Mouse (Mus musculus) kidney, adult 2 months (tissue): Measurements from ENCODE around the gene Sh2d1b2. TPM values are rescaled to one million over a fixed set of nuclear protein-coding genes. Genes with fewer than 3 reads are reported as not detected.

Experiments
- DNase-seq: peaks from one replicate; pipeline ENCODE4 v3.0.0; 2021
- H3K27ac ChIP-seq: fragments of 200-500 bp; 2 replicates; pipeline ENCODE4 v1.5.1; 2012; ENCODE audit warnings: low read depth, low read length, control low read depth, inconsistent platforms; ENCODE audit not compliant: insufficient read depth
- H3K27me3 ChIP-seq: fragments of 200-500 bp; replicated peaks from 2 replicates; pipeline ENCODE4 v1.6.1; 2012; ENCODE audit warnings: mild to moderate bottlenecking, moderate library complexity, low read length, inconsistent platforms; ENCODE audit not compliant: control insufficient read depth, insufficient read depth
- H3K36me3 ChIP-seq: fragments of 200-500 bp; 2 replicates; pipeline ENCODE4 v1.6.1; 2012; ENCODE audit warnings: mild to moderate bottlenecking, moderate library complexity, low read length, inconsistent platforms; ENCODE audit not compliant: control insufficient read depth, insufficient read depth
- H3K4me1 ChIP-seq: fragments of 200-500 bp; 2 replicates; pipeline ENCODE4 v1.6.1; 2011; ENCODE audit warnings: low read length; ENCODE audit not compliant: control insufficient read depth, insufficient read depth
- H3K4me3 ChIP-seq: fragments of 200-500 bp; 2 replicates; pipeline ENCODE4 v1.5.1; 2011; ENCODE audit warnings: mild to moderate bottlenecking, low read depth, low read length, control low read depth; ENCODE audit not compliant: insufficient read depth
- CTCF ChIP-seq: fragments of 200-500 bp; conservative IDR thresholded peaks from 2 replicates; pipeline ENCODE4 v1.5.1; 2011; ENCODE audit warnings: low read depth, mild to moderate bottlenecking, control low read depth, low read length, moderate library complexity, mixed read lengths; ENCODE audit not compliant: insufficient read depth, insufficient read length
- POLR2A ChIP-seq: fragments of 200-500 bp; IDR thresholded peaks from one replicate; pipeline ENCODE4 v1.6.1; 2011; ENCODE audit warnings: low read depth, low read length, control low read depth
- WGBS: fragments of 180-500 bp; shearing (Covaris S2); methylation state at CpG from one replicate; pipeline ENCODE4 v1.1.7; 2018; 5-methylcytosine and 5-hydroxymethylcytosine counted together
- polyA plus RNA-seq: library from polyadenylated mRNA; depleted of rRNA; stranded (reverse); fragments of >200 nt; gene quantifications from 2 replicates; pipeline ENCODE4 v1.2.3, GENCODE M21; 2012; rRNA removed

Sh2d1b2 gene
- polyA plus RNA-seq, 1 experiment = not detected

- Histone ChIP-seq H3K4me3 (no peak overlapping the region), H3K4me1 (no peaks in the 10 kb centered on the region), H3K36me3 (no peaks in the 10 kb centered on the region), H3K27ac (no peak overlapping the region), H3K27me3 (no peaks in the 10 kb centered on the region)
- 91% methylated on average over 6 of the region's 6 CpGs for WGBS
- DNase-seq = no peak
- TF ChIP-seq CTCF (no peak), POLR2A (no peak)
These were observed 69.9 kb downstream of the Sh2d1b2 start for GRCm38 (mm10) chr1:170302456-170302855.

DNA sequence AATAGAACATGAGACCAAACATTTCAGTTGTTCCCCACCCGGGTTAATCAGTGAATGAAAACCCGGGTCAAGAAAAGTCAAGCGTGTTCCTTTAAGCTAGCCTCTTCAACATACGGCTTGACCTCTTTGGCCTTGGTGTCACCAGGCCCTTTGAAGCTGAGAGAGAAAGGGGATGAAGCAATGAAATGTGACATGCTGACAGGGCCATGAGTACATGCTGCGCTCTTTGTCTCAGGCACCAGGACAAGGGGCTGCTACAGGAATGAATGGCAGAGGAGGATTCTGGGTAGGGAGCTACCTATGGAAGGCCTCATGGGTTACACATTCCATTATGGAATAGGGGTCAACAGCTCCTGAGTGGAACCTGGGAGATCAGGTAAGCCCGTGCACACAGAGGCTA is 70.6 kb downstream of the Sh2d1b2 start:
- 68% methylated on average over 6 of the region's 6 CpGs for WGBS
- no peaks in the 10 kb centered on the region for H3K27me3 ChIP-seq
- H3K4me1 ChIP-seq = no peaks in the 10 kb centered on the region
- no peak overlapping the region for H3K4me3 ChIP-seq
- TF ChIP-seq CTCF (no peak), POLR2A (no peak)
- DNase-seq = no peak
- no peaks in the 10 kb centered on the region for H3K36me3 ChIP-seq
- no peak overlapping the region for H3K27ac ChIP-seq

Other genes starting within 250 kb of the Sh2d1b2 start
- gene Ddr2, start 122.0 kb upstream of the Sh2d1b2 start, polyA plus RNA-seq = 9.5 and 9.7 TPM in 2 replicates
- 31.6 and 34.3 TPM in 2 replicates for gene Uap1, start 57.8 kb upstream of the Sh2d1b2 start, polyA plus RNA-seq
- 20.8 and 27.6 TPM in 2 replicates for gene Uhmk1, start 17.4 kb upstream of the Sh2d1b2 start, polyA plus RNA-seq
- 0.37 and 0.50 TPM in 2 replicates for gene Sh2d1b1, start 44.6 kb downstream of the Sh2d1b2 start, polyA plus RNA-seq
- 14.5 and 15.5 TPM in 2 replicates for gene Gm7694, start 73.6 kb downstream of the Sh2d1b2 start, polyA plus RNA-seq
- gene Spata46, start 76.1 kb downstream of the Sh2d1b2 start, polyA plus RNA-seq = 0.17 and 0.26 TPM in 2 replicates